Mouse (Mus musculus) embryonic facial prominence, embryonic 14.5 days (tissue): ENCODE measurements around the gene Bloc1s5. TPM values are rescaled to one million over a fixed set of nuclear protein-coding genes. Genes with fewer than 3 reads are reported as not detected.

Experiments
- ATAC-seq: fragments of 200-750 bp; cut with Nextera tagmentation; 2 replicates; pipeline ENCODE4 v1.8.0; 2017; ENCODE audit warnings: low read depth, moderate number of reproducible peaks, moderate TSS enrichment
- DNase-seq: peaks from one replicate; pipeline ENCODE4 v3.0.0-alpha.2; 2015; ENCODE audit warnings: low spot score
- H3K27ac ChIP-seq: fragments of 300-500 bp; sonication (generic); replicated peaks from 2 replicates; pipeline ENCODE4 v1.5.1; 2014; ENCODE audit warnings: low read depth, mild to moderate bottlenecking, low read length, moderate library complexity
- H3K27me3 ChIP-seq: fragments of 300-500 bp; sonication (generic); replicated peaks from 2 replicates; pipeline ENCODE4 v1.6.1; 2014; ENCODE audit warnings: low read length; ENCODE audit not compliant: control insufficient read depth, insufficient read depth
- H3K36me3 ChIP-seq: fragments of 300-500 bp; sonication (generic); 2 replicates; pipeline ENCODE4 v1.6.1; 2014; ENCODE audit warnings: low read length, mixed read lengths; ENCODE audit not compliant: control insufficient read depth, insufficient read depth
- H3K4me1 ChIP-seq: fragments of 300-500 bp; sonication (generic); 2 replicates; pipeline ENCODE4 v1.6.1; 2014; ENCODE audit warnings: antibody characterized with exemption, low read length; ENCODE audit not compliant: control insufficient read depth, insufficient read depth
- H3K4me2 ChIP-seq: fragments of 300-500 bp; sonication (generic); 2 replicates; pipeline ENCODE4 v1.6.1; 2014; ENCODE audit warnings: low read depth, mild to moderate bottlenecking, low read length, moderate library complexity, mixed read lengths
- H3K4me3 ChIP-seq: fragments of 300-500 bp; sonication (generic); 2 replicates; pipeline ENCODE4 v1.5.1; 2014; ENCODE audit warnings: low read depth, mild to moderate bottlenecking, low read length
- H3K9ac ChIP-seq: fragments of 300-500 bp; sonication (generic); 2 replicates; pipeline ENCODE4 v1.6.1; 2014; ENCODE audit warnings: low read depth, mild to moderate bottlenecking, low read length, moderate library complexity, mixed read lengths
- H3K9me3 ChIP-seq: fragments of 300-500 bp; sonication (generic); 2 replicates; pipeline ENCODE4 v1.6.1; 2016; ENCODE audit warnings: low read length; ENCODE audit not compliant: control insufficient read depth
- WGBS: fragments of 180-500 bp; shearing (Covaris S2); extraction: QIAGEN DNeasy Blood & Tissue Kit; methylation state at CpG from one replicate; pipeline ENCODE4 v1.1.7; 2014; 5-methylcytosine and 5-hydroxymethylcytosine counted together
- polyA plus RNA-seq: library from polyadenylated mRNA; unstranded; fragments of >200 nt; fragmentation: Nextera tagmentation; extraction: Ambion mirVana; gene quantifications from 2 replicates; pipeline ENCODE4 v1.2.1, GENCODE M21; 2014

Bloc1s5 gene
- polyA plus RNA-seq, 1 experiment from 2014 or later = 15.9 TPM

- Histone ChIP-seq H3K4me1 (peaks cover 6% of the 10 kb centered on the region), H3K36me3 (peaks cover 35% of the 10 kb centered on the region), H3K4me2 (peak overlapping the region; percentile 66), H3K9ac (peak overlapping the region; percentile 93), H3K4me3 (peak overlapping the region; percentile 97), H3K27me3 (no peaks in the 10 kb centered on the region), H3K27ac (no peak overlapping the region), H3K9me3 (no peaks in the 10 kb centered on the region)
- 27% methylated on average over 4 of the region's 4 CpGs for WGBS
- DNase-seq (no peak), ATAC-seq (no peak)
Observed at GRCm38 (mm10) chr13:38657865-38658264, 23.0 kb upstream of the Bloc1s5 start.

- H3K36me3 ChIP-seq = peaks cover 87% of the 10 kb centered on the region
Observed at GRCm38 (mm10) chr13:38650292-38650691, 15.4 kb upstream of the Bloc1s5 start.

GRCm38 (mm10) chr13:38649069-38649468 is 14.2 kb upstream of the Bloc1s5 start:
- ATAC-seq = no peak
- H3K27me3 ChIP-seq = no peaks in the 10 kb centered on the region
- H3K9ac ChIP-seq = no peak overlapping the region
- no peak overlapping the region for H3K4me3 ChIP-seq
- H3K36me3 ChIP-seq = peaks cover 87% of the 10 kb centered on the region
- no peak overlapping the region for H3K27ac ChIP-seq
- H3K4me2 ChIP-seq = no peak overlapping the region
- no peak for DNase-seq
- WGBS = 92% methylated on average over 4 of the region's 4 CpGs
- H3K4me1 ChIP-seq = no peaks in the 10 kb centered on the region
- no peaks in the 10 kb centered on the region for H3K9me3 ChIP-seq

More at GRCm38 (mm10) chr13:38650292-38650691, 15.4 kb upstream of the Bloc1s5 start:
- DNase-seq (no peak), ATAC-seq (no peak)
- Histone ChIP-seq H3K9ac (no peak overlapping the region), H3K27me3 (no peaks in the 10 kb centered on the region), H3K4me2 (no peak overlapping the region), H3K4me3 (no peak overlapping the region), H3K9me3 (no peaks in the 10 kb centered on the region), H3K27ac (no peak overlapping the region), H3K4me1 (no peaks in the 10 kb centered on the region)
- WGBS = 95% methylated on average over 4 of the region's 4 CpGs

- Histone ChIP-seq H3K9ac (no peak overlapping the region), H3K9me3 (no peaks in the 10 kb centered on the region), H3K36me3 (peaks cover 31% of the 10 kb centered on the region), H3K4me2 (no peak overlapping the region), H3K4me1 (no peaks in the 10 kb centered on the region), H3K27ac (no peak overlapping the region), H3K27me3 (no peaks in the 10 kb centered on the region), H3K4me3 (no peak overlapping the region)
- DNase-seq (no peak), ATAC-seq (no peak)
- 79% methylated on average over 5 of the region's 5 CpGs for WGBS
Observed at GRCm38 (mm10) chr13:38641414-38641813, 6.5 kb upstream of the Bloc1s5 start.

GRCm38 (mm10) chr13:38640961-38641360 is 6.1 kb upstream of the Bloc1s5 start:
- 87% methylated on average over 5 of the region's 5 CpGs for WGBS
- DNase-seq (no peak), ATAC-seq (no peak)
- Histone ChIP-seq H3K4me1 (no peaks in the 10 kb centered on the region), H3K9me3 (no peaks in the 10 kb centered on the region), H3K27ac (no peak overlapping the region), H3K9ac (no peak overlapping the region), H3K4me2 (no peak overlapping the region), H3K4me3 (no peak overlapping the region), H3K27me3 (no peaks in the 10 kb centered on the region), H3K36me3 (peaks cover 29% of the 10 kb centered on the region)

GRCm38 (mm10) chr13:38638694-38639093 is 3.8 kb upstream of the Bloc1s5 start:
- no peak overlapping the region for H3K4me2 ChIP-seq
- DNase-seq = no peak
- H3K27ac ChIP-seq = no peak overlapping the region
- no peaks in the 10 kb centered on the region for H3K27me3 ChIP-seq
- no peaks in the 10 kb centered on the region for H3K9me3 ChIP-seq
- no peak overlapping the region for H3K9ac ChIP-seq
- H3K4me3 ChIP-seq = no peak overlapping the region
- ATAC-seq = no peak
- WGBS = 70% methylated on average over 11 of the region's 11 CpGs
- H3K36me3 ChIP-seq = peaks cover 8% of the 10 kb centered on the region; the same call in 1 of the 2 replicates
- peaks cover 6% of the 10 kb centered on the region; the same call in 1 of the 2 replicates for H3K4me1 ChIP-seq

- H3K9me3 ChIP-seq = no peaks in the 10 kb centered on the region
- peak overlapping the region; percentile 81 for H3K27ac ChIP-seq
- H3K4me2 ChIP-seq = peak overlapping the region; percentile 77
- ATAC-seq = peak; percentile 67
- peak overlapping the region; percentile 85 for H3K4me3 ChIP-seq
- WGBS = under 1% methylated on average over 17 of the region's 19 CpGs
- peak; percentile 30 for DNase-seq
- H3K9ac ChIP-seq = peak overlapping the region; percentile 78
- no peaks in the 10 kb centered on the region for H3K36me3 ChIP-seq
- H3K27me3 ChIP-seq = no peaks in the 10 kb centered on the region
- peaks cover 6% of the 10 kb centered on the region; the same call in 1 of the 2 replicates for H3K4me1 ChIP-seq
Observed at GRCm38 (mm10) chr13:38634256-38634799, 581 bp downstream of the Bloc1s5 start.

- Histone ChIP-seq H3K36me3 (0 out of 2 replicates have a peak, but pooled peaks cover 4% of the 10 kb centered on the region), H3K9ac (no peak overlapping the region), H3K27ac (no peak overlapping the region), H3K4me2 (peak overlapping the region; percentile 77), H3K4me1 (peaks cover 6% of the 10 kb centered on the region; the same call in 1 of the 2 replicates), H3K27me3 (no peaks in the 10 kb centered on the region), H3K4me3 (no peak overlapping the region; the same call in 1 of the 2 replicates), H3K9me3 (no peaks in the 10 kb centered on the region)
- no peak for ATAC-seq
- DNase-seq = no peak
- 97% methylated on average over 6 of the region's 6 CpGs for WGBS
Observed at GRCm38 (mm10) chr13:38633287-38634000, 1.5 kb downstream of the Bloc1s5 start.
